Mouse (Mus musculus) forebrain, postnatal 0 days (tissue): Measurements from ENCODE around the gene Btnl1. TPM values are rescaled to one million over a fixed set of nuclear protein-coding genes. Genes with fewer than 3 reads are reported as not detected.
A peak's percentile ranks its signal among the peaks of the same experiment; 100 is the strongest.

ENCODE experiments used
- ATAC-seq: fragments of 200-750 bp; cut with Nextera tagmentation; 2 replicates; pipeline ENCODE4 v1.8.0; 2017; ENCODE audit warnings: mild to moderate bottlenecking, moderate library complexity
- DNase-seq: peaks from one replicate; pipeline ENCODE4 v3.0.0-alpha.2; 2015
- H3K27ac ChIP-seq: fragments of 300-500 bp; sonication (generic); 2 replicates; pipeline ENCODE4 v1.5.1; 2014; ENCODE audit warnings: low read depth, mild to moderate bottlenecking, antibody characterized with exemption, low read length, moderate library complexity, mixed read lengths
- H3K27me3 ChIP-seq: fragments of 300-500 bp; sonication (generic); 2 replicates; pipeline ENCODE4 v1.6.1; 2014; ENCODE audit warnings: mild to moderate bottlenecking, low read length, mixed read lengths; ENCODE audit not compliant: insufficient read depth
- H3K36me3 ChIP-seq: fragments of 300-500 bp; sonication (generic); 2 replicates; pipeline ENCODE4 v1.6.1; 2014; ENCODE audit warnings: mild to moderate bottlenecking, moderate library complexity; ENCODE audit not compliant: insufficient read depth
- H3K4me1 ChIP-seq: fragments of 300-500 bp; sonication (generic); 2 replicates; pipeline ENCODE4 v1.6.1; 2014; ENCODE audit warnings: antibody characterized with exemption; ENCODE audit not compliant: insufficient read depth
- H3K4me2 ChIP-seq: fragments of 300-500 bp; sonication (generic); 2 replicates; pipeline ENCODE4 v1.6.1; 2014; ENCODE audit warnings: low read depth, mild to moderate bottlenecking, moderate library complexity
- H3K4me3 ChIP-seq: fragments of 300-500 bp; sonication (generic); 2 replicates; pipeline ENCODE4 v1.5.1; 2014; ENCODE audit warnings: low read depth, low read length, mixed read lengths
- H3K9ac ChIP-seq: fragments of 300-500 bp; sonication (generic); 2 replicates; pipeline ENCODE4 v1.6.1; 2014; ENCODE audit warnings: mild to moderate bottlenecking
- H3K9me3 ChIP-seq: fragments of 300-500 bp; sonication (generic); 2 replicates; pipeline ENCODE4 v1.6.1; 2016; ENCODE audit warnings: low read length
- CTCF ChIP-seq: sonication (generic); IDR thresholded peaks from 2 replicates; pipeline ENCODE4 v1.5.1; 2016; ENCODE audit warnings: antibody characterized with exemption, control low read depth, low read depth
- WGBS: fragments of 180-500 bp; shearing (Covaris S2); extraction: QIAGEN DNeasy Blood & Tissue Kit; methylation state at CpG from one replicate; pipeline ENCODE4 v1.1.7; 2014; 5-methylcytosine and 5-hydroxymethylcytosine counted together
- polyA plus RNA-seq: library from polyadenylated mRNA; unstranded; fragments of >200 nt; fragmentation: Nextera tagmentation; extraction: Ambion mirVana; gene quantifications from 2 replicates; pipeline ENCODE4 v1.2.1, GENCODE M21; 2015
- total RNA-seq: library from RNA; depleted of rRNA; stranded (reverse); fragments of >200 nt; gene quantifications from 2 replicates; pipeline ENCODE4 v1.2.3, GENCODE M21; 2014

The Btnl1 gene
- total and polyA plus RNA-seq, 2 experiments from 2014 or later = not detected

DNA sequence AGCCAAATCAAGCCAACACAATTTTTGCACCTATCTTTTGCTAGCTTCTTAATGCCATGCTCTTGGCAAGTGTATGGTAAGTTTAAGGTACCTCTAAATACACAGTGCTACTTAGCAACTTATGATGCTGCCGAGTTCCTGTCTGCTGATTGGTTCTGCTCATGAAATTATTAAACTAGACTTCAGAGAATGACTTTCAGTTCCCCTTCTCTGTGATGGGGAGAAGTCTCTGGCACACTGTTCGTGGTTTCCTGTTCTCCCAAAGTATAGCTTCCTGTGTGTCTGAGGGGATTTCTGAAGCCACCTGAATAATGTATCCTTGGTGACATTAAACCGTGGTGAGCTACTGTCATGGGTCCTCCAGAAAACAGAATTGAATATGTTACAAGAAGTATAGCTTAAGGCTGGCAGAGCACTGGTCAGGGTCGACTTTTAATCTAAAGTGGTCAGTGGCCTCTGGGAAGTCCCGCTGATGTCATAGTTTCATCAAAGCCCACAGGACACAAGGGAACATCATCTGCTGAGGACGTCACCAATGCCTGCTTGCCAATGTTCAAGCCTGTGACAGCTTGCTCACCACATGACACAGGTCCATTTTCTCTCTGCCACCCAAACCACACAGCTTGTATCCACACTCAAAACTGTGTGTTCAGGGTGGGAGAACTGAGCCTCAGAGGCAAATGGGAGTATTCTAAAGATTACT lies 29.2 kb upstream of the Btnl1 start:
- Histone ChIP-seq H3K9ac (no peak overlapping the region), H3K36me3 (no peaks in the 10 kb centered on the region), H3K27me3 (no peaks in the 10 kb centered on the region), H3K9me3 (no peaks in the 10 kb centered on the region), H3K27ac (no peak overlapping the region), H3K4me2 (no peak overlapping the region), H3K4me1 (no peaks in the 10 kb centered on the region), H3K4me3 (no peak overlapping the region)
- DNase-seq (peak; percentile 71), ATAC-seq (no peak)
- 75% methylated on average over 6 of the region's 6 CpGs for WGBS
- TF ChIP-seq CTCF = no peak

DNA sequence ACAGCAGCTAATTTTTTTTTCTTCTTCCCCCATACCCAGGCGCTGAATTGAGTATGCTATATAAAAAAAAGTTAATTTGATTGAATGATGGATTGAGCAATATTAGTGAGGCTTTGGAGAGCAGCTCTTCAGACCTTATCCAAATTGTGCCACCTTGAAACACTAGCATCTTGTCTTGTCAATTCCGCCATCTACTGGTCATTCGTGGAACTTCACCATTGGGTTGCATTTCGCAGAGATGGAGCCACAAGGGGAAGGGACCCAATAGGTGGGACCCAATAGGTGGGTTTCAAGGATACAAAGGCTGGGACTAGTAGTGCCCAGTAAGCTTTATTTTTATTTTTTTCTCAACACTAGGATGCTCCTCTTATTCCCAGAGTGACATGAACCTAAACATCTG lies 27.5 kb upstream of the Btnl1 start:
- Histone ChIP-seq H3K4me2 (no peak overlapping the region), H3K36me3 (no peaks in the 10 kb centered on the region), H3K4me1 (no peaks in the 10 kb centered on the region), H3K9me3 (no peaks in the 10 kb centered on the region), H3K4me3 (no peak overlapping the region), H3K9ac (no peak overlapping the region), H3K27me3 (no peaks in the 10 kb centered on the region), H3K27ac (no peak overlapping the region)
- 5% methylated on average over 4 of the region's 4 CpGs for WGBS
- DNase-seq = peak; percentile 90
- TF ChIP-seq CTCF = peak; percentile 93
- no peak for ATAC-seq

DNA sequence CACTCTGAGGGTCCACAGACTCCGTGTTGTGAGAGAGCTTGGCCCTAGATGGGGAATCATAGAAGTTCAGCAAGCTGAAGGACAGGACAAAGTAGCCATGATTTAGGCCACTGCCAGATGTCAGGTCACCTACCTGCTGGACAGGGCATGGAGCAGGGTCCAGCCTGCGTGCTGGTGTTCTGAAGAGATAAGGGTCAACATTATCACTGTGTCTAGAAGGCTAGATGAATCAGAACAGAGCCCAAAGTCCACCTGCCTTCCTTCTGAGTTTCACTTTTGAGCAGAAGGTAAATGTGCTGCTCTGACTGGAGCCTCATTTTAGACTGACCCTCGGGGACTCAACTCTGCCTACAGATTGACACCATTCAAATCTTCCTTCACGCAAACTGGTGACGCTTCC lies 22.4 kb upstream of the Btnl1 start, which contains the start of gene Btnl2:
TSS of gene Btnl2 (plus strand) at position 284 of the 400 bp plus-strand sequence.
- 90% methylated on average over 5 of the region's 5 CpGs for WGBS
- no peaks in the 10 kb centered on the region for H3K9me3 ChIP-seq
- ATAC-seq = no peak

DNA sequence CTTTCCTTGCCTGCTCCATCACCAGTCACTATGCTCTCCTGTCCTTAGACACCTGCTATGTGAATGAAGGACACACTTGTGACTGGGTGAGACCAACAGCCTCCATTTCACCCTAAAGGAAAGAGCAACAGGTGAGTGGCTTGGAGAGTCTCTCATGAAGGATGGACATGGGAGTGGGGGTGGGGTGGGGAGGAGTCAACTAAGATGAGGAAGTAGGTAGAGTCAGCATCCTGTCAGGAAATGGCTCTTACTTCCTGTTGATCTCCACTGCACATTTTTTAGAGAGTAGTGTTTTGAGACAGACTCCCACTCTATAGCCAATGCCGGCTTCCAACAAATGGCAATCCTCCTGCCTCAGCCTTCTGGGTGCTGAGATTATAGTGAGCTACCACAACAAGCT lies 22.0 kb upstream of the Btnl1 start:
- no peak for DNase-seq
- no peak overlapping the region for H3K4me2 ChIP-seq
- H3K4me1 ChIP-seq = no peaks in the 10 kb centered on the region
- H3K36me3 ChIP-seq = no peaks in the 10 kb centered on the region
- no peak for ATAC-seq
- no peak overlapping the region for H3K27ac ChIP-seq
- WGBS = 88% methylated on average over 1 of the region's 1 CpGs
- H3K9ac ChIP-seq = no peak overlapping the region
- H3K9me3 ChIP-seq = no peaks in the 10 kb centered on the region
- H3K27me3 ChIP-seq = no peaks in the 10 kb centered on the region; the same call in 1 of the 2 replicates
- H3K4me3 ChIP-seq = no peak overlapping the region
- TF ChIP-seq CTCF = no peak

More for the DNA sequence above, 22.4 kb upstream of the Btnl1 start, which contains the start of gene Btnl2:
- Histone ChIP-seq H3K4me1 (no peaks in the 10 kb centered on the region), H3K4me2 (no peak within 1 kb of the TSS), H3K27ac (no peak within 1 kb of the TSS), H3K27me3 (no peaks in the 10 kb centered on the region; the same call in 1 of the 2 replicates), H3K36me3 (no peaks in the 10 kb centered on the region), H3K9ac (no peak within 1 kb of the TSS), H3K4me3 (no peak within 1 kb of the TSS)
- DNase-seq = no peak
- TF ChIP-seq CTCF = no peak

DNA sequence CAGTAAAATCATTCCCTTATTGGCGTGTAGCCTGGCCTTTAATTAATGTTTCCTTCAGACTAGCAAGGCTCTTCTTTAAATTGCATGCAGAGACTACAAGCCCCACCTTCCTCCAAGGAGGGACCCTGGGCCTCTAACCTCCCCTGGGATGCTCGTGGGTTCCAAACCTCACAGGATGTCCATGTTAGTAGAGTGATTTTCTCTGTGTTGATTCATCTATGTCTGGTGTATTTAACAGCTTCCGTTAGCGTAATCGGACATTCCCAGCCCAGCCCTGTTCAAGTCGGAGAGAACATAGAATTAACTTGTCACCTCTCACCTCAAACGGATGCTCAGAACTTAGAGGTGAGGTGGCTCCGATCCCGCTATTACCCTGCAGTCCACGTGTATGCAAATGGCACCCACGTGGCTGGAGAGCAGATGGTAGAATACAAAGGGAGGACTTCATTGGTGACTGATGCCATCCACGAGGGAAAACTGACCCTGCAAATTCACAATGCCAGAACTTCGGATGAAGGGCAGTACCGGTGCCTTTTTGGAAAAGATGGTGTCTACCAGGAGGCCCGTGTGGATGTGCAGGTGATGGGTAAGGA lies 13.9 kb upstream of the Btnl1 start:
- no peaks in the 10 kb centered on the region for H3K36me3 ChIP-seq
- DNase-seq (no peak), ATAC-seq (no peak)
- H3K27ac ChIP-seq = no peak overlapping the region
- no peak overlapping the region for H3K9ac ChIP-seq
- no peak for TF ChIP-seq CTCF
- H3K4me2 ChIP-seq = no peak overlapping the region
- no peak overlapping the region for H3K4me3 ChIP-seq
- no peaks in the 10 kb centered on the region for H3K27me3 ChIP-seq
- WGBS = 84% methylated on average over 15 of the region's 15 CpGs
- H3K9me3 ChIP-seq = no peaks in the 10 kb centered on the region
- no peaks in the 10 kb centered on the region for H3K4me1 ChIP-seq

DNA sequence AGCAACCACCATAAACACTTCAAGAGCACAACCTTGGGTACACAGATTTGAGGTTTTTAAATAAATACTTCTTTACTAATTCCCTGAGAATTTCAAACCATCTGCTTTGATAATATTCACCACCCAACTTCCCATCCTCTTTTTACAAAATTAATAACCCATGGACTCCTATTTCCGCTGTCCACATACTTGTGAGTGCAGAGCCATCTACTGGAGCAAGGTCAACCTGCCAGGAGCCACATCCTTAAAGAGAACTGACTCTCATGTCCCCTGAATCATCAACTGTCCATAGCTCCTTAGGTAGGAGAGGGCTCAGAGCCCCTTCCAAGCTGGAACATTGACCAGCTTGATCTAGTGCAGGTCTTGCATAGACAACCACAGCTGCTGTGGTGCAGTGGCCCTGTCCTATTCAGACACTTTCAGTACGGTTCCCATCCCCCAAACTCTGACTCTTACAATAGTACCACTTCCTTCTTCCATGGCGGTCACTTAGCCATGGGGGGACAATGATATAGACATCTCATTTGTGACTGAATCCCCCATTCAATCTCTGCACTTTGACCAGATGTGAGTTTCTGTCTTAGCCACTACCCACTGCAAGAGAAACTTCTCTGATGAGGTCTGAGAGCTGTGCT lies 13.1 kb upstream of the Btnl1 start:
- no peak for TF ChIP-seq CTCF
- no peaks in the 10 kb centered on the region for H3K27me3 ChIP-seq
- no peak for DNase-seq
- no peaks in the 10 kb centered on the region for H3K36me3 ChIP-seq
- no peak overlapping the region for H3K4me2 ChIP-seq
- no peaks in the 10 kb centered on the region for H3K9me3 ChIP-seq
- no peak overlapping the region for H3K4me3 ChIP-seq
- no peak for ATAC-seq
- no peaks in the 10 kb centered on the region for H3K4me1 ChIP-seq
- H3K27ac ChIP-seq = no peak overlapping the region
- no peak overlapping the region for H3K9ac ChIP-seq
- WGBS = 88% methylated on average over 3 of the region's 3 CpGs

DNA sequence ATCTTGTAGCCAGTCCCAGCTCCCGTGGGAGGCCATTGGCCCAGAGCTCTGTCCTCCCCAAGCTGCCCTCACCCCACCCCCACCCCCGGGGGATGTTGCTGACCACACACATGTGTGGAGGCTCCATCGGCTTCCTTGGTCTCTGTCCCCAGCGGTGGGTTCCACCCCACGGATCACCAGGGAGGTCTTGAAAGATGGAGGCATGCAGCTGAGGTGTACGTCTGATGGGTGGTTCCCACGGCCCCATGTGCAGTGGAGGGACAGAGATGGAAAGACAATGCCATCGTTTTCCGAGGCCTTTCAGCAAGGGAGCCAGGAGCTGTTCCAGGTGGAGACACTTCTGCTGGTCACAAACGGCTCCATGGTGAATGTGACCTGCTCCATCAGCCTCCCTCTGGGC lies 11.9 kb upstream of the Btnl1 start:
- DNase-seq = no peak
- WGBS = 81% methylated on average over 10 of the region's 10 CpGs
- no peaks in the 10 kb centered on the region for H3K36me3 ChIP-seq
- no peak overlapping the region for H3K4me2 ChIP-seq
- no peak overlapping the region for H3K9ac ChIP-seq
- no peak for ATAC-seq
- no peaks in the 10 kb centered on the region for H3K9me3 ChIP-seq
- H3K27ac ChIP-seq = no peak overlapping the region
- no peak for TF ChIP-seq CTCF
- no peaks in the 10 kb centered on the region for H3K4me1 ChIP-seq
- H3K4me3 ChIP-seq = no peak overlapping the region
- H3K27me3 ChIP-seq = no peaks in the 10 kb centered on the region
